Mouse (Mus musculus): ENCODE results near the gene Unc5b. TPM values are rescaled to one million over a fixed set of nuclear protein-coding genes. Genes with fewer than 3 reads are reported as not detected.
A peak's percentile ranks its signal among the peaks of the same experiment; 100 is the strongest.

Gene Unc5b
- polyA plus RNA-seq, 1 experiment from 2014 or later: 0.70 TPM

DNA sequence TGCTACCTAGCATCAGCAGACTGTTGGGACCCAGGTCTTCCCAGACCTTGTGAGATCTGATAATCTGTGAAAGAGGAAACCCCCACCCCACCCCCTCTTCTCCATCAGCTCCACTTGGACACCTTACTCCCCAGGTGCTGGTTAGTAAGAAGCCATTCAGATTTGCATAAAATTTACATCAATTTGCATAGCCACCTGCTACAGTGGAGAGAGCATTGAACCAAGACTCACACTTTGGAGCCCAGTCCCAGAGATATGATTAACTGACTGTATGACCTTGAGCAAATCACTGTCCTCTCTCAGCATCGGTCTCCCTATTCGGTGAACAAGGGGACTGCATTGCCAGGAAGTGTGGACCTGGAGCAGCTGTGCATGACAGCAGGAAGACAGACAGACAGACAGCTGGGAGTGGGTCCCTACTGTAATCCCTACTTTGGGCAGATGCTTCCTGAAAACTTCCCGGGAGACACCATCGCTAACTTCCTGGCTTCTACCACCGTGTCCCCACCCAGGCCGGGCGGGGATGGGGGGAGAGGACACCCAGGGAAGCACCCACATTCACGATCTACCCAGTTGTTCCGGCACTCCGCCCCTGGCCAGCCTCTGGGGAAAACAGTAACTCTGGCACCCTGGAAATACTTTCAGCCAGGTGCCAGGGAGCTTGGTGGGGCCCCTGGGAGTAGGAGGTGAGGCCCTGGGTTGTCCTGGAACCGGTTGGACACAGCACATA is 30.0 kb downstream of the Unc5b start:
- no peak for DNase-seq (ENCODE audit: low spot score)

DNA sequence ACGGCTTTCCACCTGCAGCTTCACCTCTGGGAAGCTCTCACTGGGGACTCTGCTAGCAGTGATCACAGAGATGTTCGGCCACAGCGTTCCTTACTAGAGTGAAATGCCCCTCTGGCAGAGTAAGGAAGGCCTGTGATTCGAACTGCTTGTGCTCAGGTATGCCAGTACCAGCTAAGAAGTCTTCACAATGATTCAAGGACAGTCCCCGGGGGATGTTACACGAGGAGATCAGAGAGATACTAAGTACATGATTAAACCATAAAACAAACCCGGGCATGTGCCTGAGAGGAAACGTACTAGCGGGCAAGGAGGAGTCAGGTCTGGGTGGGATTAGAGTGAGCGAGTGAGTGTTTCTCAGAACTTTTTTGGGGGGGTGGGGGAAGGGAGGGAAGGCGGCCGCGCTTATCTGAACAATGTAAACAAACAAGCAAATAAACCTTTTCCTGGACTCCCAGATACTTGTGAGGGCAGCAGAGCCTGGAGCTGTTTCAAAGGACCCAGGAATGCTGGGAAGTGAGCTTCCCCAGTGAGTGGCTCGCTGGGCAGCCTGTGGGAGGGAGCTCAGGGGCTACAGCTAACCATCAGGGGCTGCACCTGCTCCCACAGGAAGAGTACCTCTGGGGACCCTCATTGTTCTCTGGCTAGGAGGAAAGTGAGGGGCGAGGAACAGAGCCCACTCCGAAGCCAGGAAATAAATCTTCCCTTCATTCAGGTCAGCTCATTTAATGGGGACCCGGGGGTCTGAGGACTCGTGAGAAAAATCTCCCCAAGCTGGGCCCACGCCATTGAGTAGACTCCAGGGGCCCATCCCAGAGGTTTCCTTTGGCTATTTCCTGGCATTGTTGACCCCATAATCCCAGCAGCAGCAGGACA is 30.9 kb downstream of the Unc5b start:
- no peak for DNase-seq (ENCODE audit: low spot score)

DNA sequence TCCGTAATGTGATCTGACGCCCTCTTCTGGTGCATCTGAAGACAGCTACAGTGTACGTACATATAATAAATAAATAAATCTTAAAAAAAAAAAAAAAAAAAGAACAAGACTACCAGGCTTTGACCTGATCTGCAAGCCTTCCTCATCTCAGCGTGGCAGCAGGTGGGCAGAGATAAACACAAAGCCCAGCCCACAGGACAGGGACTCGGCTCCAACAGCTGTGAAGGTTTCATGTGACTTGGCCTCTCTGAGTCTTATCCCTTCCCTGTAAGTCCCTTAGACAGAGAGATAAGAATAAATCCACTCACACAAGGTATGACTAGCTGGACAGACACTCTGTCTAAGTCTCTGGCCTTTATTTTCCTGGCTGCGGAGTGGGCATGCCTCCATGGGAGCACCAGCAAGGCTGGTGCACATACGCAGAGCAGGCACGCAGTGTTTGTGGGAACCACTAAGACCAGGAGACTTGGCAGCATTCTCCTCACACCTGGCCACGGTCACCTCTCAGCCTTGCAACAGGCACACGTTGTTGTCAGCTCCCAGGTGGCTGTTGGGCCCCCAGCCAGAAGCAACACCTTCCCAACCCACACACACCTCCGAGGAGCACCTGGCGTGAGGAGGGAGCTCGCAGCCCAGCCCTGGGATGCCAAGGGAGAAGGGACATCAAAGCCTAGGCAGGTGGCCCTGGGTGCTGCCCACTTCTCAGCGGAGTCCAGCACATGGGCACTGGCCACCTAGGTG is 33.5 kb downstream of the Unc5b start:
- DNase-seq (ENCODE audit: low spot score): no peak

DNA sequence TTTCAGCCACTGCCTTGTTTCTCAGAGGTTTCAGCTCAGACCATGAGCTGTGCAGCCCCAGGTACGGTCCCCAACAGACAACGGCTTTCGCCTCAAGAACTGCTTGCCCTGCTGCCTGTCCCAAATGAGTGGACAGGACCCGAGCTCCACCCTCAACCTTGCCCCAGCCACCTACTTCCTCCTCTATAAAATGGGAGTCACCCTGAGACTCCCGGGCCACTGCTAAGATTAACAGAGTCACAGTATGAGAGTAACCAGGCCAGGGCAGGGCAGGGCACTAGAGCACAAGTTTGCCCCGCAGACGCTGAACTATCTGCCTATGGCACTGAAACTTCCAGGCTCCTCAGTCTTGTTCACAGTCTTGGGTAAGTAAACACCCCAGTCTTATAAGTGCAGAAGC is 34.9 kb downstream of the Unc5b start:
- no peak for DNase-seq (ENCODE audit: low spot score)

DNA sequence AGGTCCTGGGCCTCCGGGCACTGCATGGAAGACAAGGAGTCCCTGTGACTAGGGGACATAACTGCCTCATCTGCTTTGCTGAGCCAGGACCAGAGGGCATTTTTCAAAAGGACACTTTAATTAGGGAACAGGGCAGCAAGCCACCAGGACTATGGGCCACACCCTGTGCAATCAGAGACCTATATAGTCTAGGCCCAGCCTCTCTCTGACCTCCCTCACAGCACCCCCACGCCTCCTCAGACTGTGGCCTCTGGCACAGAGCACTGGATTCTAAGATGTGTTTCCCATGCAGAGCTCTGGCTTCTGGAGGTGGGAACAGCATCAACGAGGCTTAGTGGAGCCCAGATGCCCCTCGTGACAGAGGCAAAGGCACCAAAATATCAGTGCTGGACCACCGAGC is 35.4 kb downstream of the Unc5b start:
- no peak for DNase-seq (ENCODE audit: low spot score)

DNA sequence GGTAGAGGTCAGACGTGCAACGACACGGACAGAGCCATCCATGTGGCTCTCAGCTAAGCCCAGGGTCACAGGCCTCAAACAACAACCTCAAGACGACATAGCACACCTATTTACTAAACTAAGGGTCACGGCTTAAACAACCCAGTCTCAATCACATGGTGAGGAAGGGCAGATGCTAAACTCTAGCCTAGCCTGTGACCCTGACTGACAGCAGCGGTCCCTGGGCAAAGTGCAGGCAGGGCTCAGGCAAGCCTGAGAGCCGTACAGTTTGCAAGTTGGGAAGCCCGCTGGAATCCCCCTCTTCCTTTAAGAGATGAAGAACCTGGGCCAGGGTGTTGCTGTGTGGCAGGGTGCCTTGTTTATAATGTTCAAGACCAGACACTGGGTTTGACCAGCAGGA is 36.6 kb downstream of the Unc5b start:
- DNase-seq (ENCODE audit: low spot score): no peak

DNA sequence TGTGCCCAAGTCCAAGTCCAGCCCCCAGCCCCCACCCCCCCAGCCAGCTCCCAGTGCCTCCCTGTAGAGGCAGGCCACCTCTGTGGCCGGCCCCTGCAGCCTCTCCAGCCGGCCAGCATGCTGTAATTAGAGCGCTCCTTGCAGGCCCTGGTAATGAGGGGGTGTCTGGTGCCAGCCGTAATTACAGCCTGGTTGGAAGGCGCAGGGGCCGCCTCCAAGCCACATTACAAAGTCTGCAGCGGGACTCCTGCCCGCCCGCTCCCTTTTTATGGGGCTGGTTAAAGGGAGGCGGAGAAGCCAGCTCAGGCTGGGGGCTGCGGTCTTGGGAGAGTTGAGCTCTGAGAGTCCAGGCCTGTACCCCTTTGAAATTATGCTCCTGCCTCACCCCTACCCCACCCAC is 37.0 kb downstream of the Unc5b start:
- DNase-seq (ENCODE audit: low spot score): no peak

DNA sequence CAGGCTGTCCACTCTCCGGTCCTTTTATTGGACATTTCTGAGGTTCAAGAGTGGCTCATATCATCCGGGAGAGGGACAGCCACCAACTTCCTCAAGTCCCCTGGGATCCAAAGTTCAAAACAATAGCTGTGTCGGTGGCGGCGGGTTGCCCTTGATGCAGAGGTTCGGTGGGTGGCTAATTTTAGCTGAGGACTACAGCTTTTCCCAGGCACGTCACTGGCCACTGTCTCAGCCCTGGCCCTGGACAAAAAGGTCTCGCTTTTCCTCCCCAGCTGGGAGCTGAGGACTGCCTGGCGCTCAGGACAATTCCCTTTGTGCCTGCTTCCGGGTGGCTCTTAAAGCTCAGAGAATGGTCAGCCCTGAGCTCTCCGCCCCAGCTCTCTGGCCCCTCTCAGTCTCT is 38.5 kb downstream of the Unc5b start:
- no peak for DNase-seq (ENCODE audit: low spot score)

DNA sequence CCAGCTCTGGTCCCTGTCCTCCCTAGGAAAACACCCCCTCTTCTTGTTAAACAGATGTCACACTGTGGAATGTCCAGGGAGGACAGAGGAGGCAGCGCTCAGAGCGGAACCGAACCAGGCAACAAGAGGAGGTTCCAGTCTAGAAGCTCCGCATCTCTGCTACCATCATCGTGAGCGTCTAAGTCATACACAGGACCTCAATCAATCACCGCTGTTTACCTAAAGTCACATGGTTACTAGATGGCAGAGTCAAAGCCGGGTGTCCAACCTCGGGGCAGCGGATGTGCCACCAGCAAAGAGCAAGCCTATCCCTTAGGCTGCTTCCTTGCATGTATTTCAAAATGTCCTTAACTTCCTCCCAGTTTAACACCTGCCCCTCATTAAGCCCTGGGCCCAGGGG is 39.0 kb downstream of the Unc5b start:
- DNase-seq (ENCODE audit: low spot score): no peak

DNA sequence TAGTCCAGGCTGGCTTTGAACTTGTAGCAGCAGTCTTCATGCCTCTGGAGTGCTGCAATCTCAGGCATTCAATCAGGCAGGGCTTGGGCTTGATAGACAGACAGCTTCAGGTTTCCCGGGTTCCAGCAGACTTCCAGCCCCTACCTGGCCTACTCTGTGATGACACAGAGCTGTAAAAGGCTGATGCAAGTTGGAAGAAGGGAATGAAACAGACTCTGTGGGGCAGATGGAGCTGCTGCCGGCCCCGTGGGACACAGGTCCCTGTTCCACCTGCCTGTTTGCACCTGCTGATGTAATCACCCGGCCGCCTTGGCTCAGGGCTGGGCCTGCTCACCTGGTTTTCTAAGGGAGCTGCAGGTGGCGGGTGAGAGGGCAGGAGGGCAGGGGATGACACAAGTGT is 40.5 kb downstream of the Unc5b start:
- DNase-seq (ENCODE audit: low spot score): no peak

DNA sequence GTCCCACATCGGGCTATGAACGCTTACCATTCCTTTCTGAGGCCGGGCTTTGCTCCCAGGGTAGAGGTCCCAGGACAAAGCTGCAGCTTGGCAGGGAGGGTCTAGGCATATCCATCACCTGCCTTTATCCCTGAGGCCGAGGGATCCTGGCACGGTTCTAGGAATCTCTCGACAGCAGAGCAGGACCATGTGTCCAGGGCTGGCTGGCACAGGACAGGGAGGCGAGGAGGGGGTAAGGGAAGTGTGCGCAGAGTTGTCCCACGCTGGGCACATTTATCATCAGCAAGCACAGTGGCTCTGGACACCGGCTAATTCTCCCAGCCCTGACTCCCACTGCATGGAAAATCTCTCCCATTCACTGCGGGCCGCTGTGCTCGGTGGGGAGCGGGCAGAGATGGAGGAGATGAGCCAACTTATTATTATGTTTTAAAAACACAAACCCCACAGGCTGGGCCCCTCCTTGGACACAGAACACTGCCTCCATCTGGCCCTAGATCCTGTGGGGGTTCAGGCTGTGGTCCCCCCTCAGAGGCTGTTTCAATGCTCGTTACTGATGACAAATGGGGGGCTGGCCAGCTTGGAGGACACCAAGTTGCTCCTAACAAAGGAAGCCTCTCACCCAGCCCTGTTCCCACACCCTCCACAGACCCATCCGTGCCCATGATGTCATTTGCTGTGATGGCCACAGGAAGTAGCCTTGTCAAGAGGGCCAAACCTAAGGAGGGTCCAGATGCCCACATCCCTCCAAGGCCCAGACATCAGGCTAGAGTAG is 43.9 kb downstream of the Unc5b start:
- no peak for DNase-seq (ENCODE audit: low spot score)

DNA sequence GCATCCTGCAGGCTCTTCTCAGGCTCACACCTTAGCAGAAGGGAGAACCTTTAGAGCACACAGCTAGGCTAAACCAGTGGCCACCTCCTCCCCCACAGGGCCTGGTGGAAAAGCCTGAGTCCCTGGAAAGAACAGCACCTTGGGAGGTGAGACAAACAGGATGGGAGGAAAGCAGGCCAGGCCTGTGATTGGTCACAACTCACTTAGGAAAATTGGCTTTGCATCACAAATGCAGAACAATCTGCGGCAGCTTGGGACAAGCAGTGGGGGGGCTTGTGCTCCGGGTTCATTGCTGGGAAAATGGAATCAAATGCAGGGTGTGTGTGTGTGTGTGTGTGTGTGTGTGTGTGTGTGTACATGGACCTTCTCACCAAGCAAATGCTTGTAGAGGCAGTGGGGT is 47.8 kb downstream of the Unc5b start:
- DNase-seq (ENCODE audit: low spot score): no peak

DNA sequence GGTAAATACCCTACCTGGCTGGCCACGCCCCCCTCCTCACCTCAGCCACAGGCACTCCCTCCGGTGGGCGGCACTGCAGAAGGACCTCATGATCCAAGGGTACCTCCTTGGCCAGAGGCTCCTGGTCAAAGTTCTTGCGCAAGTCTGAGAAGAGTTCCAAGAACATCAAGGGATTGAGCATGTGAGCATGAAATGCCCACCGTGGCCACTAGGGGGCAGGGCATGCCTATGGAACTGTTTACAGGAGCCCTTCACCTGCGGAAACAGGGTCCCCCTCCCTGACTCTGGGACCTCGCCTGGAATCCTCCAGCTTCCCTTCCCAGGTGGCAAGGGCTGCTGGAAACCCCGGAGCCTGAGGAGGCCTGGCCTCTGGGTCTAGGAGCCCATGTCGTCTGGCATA is 51.8 kb downstream of the Unc5b start:
- peak; percentile 76 for DNase-seq (ENCODE audit: low spot score)

DNA sequence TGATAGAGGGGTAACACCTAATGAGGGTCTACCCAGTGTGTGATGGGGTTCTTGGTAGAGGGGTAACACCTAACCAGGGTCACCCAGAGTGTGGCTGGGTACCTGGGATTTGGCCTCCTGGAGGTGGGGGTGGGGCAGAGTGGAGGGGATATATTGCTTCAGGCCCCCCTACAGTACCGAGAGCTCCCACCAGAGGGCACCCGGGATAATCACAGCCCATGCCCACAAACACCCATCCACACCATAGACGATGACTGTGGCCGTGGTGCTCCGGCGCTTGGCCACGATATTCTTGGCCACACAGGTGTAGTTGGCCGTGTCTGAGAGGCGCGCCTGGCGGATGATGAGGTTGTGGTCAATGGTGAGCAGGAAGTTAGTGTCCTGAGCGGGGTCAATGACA is 52.8 kb downstream of the Unc5b start:
- DNase-seq (ENCODE audit: low spot score): peak; percentile 50

DNA sequence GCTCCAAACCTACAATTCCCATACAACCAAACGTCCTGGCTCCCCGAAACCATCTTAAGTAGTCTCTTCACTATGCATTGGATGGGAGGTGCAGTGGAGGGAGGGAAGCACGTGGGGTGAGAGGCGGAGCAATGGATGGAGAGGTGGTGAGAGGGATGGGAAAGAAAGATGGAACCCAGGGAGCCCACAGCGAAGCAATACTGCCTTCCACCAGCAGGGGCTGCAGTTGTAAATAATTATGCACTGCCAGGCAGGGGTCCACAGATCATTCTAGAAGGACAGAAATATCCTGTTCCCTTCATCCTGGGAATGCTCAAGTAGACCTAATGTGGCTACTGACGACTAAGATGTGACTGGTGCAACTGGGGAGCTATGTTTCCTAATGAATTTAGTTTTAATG is 55.9 kb downstream of the Unc5b start:
- DNase-seq (ENCODE audit: low spot score): no peak

DNA sequence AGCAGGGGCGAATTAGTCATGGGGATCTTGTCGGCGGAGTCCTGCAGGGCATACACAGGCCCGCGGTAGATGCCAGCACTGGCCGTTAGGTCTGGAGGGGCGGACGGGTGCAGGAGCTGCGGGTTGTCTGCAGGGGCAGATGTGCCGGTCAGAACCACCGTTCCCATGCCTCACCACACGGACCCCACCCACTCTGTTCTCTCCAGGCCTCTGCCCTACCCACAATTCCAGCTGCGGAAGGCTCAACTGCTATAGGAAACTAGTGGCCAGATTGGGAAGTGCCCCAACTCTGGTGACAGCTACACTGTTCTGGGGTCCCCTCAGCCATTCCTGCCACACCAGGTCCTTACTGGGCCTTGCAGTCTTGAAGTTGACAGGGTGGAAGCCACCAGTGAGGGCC is 56.8 kb downstream of the Unc5b start:
- no peak for DNase-seq (ENCODE audit: low spot score)

DNA sequence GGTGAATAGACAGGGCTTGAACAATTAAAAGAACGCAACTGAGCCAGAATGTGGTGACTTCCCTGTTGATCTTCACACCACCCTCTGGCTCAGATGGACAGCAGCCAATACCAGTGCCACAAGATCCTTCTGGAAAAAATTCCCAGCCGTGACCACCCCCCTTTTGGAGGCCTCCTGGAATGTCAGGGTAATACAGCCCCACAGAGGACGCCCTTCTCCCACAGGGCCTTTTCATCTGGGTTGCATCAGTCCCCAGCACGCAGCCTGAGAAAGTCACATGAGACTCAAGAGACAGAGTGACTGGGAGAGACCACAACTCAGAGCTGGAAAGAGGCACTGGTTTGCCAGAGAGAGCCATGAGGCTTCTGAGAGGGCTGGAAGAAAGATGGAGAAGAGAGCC is 60.5 kb downstream of the Unc5b start:
- no peak for DNase-seq (ENCODE audit: low spot score)

DNA sequence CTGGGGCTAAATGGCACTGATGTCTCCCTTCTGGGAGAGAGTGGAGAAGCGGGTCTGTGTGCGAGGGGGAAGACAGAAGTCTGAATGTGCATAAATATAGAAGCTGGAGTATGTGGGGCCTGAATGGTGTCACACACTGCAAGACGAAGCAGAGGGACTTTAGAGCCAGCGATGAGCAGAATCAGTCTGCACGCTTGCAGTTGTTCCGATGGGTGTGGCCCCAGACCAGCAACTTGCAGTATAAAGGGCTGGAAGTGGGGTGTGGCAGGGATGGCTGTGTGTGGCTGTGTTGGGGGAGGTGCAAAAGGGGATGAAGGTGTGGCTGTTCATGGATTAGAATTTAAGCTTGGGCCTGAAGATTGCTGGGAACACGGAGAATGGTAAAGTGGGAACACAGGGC is 62.8 kb downstream of the Unc5b start:
- no peak for DNase-seq (ENCODE audit: low spot score)

DNA sequence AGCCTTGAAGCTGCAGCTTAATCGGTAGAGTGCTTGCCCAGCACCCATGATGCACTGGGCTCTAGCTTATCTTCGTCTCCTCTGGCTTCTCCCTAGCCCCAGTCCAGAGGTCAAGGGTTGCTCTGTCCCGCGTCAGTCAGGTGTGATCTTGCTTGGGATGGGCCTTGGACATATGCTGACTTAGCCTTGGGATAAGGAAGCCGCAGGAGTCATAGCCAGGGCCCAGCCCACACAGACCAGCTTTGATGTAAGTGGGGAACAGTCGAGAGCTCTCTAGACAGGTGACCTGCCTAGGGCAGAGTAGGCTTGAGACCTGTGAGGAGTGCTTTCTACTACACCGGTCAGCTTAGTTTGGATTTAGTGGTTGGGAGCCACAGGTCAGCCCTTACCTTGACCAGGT is 64.0 kb downstream of the Unc5b start:
- no peak for DNase-seq (ENCODE audit: low spot score)

DNA sequence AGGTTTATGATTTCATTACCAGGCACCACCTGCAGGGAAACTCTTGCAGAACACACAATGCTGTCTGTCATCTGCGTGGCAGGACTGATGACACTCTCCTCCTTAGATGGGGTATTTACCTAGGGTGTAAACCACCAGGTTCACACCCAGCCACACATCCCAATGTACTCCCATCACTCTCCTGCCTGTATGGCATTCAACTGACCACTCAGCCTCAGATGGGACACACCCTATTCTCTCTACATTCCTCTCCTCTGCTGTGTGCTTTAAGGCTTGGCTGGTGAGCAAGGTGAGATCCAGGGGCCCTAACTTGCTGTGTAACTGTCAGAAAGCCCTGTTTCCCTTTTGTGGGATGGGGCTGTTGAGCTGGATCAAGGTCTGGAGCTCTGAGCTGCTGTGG is 69.3 kb downstream of the Unc5b start:
- no peak for DNase-seq (ENCODE audit: low spot score)

DNA sequence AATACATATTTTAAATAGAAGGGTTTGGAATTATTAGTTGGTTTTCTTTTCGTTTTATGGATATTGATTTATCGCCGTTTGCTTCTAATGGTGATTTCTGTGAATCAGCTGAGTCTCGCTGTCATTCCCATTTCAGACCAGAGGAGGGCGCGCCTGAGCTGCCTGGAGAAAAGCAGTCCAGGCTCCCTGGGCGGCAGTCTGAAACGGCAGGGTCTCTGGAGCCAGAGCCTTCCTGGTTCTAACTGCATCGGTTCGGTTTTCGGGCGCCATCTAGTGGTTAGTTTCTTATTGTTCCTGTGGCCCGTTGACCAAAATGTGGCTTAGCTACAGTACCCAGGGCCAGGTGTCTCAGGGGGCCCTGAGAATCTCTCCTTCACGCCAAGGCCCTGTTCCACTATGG is 71.0 kb downstream of the Unc5b start:
- peak; percentile 93 for DNase-seq (ENCODE audit: low spot score)
